Mouse (Mus musculus) MEL-GATA-1-ER (cell line): ENCODE data around the gene Npb.
"Not testable (repeated sequence)": the region's sequence is repeated elsewhere in the genome, so short reads cannot be mapped to it uniquely, and the experiment has no call there.

ENCODE experiments used
- DNase-seq: peaks from one replicate; pipeline ENCODE4 v3.0.0-alpha.2; 2012; ENCODE audit warnings: low read depth; ENCODE audit errors: extremely low read depth

Gene Npb

DNA sequence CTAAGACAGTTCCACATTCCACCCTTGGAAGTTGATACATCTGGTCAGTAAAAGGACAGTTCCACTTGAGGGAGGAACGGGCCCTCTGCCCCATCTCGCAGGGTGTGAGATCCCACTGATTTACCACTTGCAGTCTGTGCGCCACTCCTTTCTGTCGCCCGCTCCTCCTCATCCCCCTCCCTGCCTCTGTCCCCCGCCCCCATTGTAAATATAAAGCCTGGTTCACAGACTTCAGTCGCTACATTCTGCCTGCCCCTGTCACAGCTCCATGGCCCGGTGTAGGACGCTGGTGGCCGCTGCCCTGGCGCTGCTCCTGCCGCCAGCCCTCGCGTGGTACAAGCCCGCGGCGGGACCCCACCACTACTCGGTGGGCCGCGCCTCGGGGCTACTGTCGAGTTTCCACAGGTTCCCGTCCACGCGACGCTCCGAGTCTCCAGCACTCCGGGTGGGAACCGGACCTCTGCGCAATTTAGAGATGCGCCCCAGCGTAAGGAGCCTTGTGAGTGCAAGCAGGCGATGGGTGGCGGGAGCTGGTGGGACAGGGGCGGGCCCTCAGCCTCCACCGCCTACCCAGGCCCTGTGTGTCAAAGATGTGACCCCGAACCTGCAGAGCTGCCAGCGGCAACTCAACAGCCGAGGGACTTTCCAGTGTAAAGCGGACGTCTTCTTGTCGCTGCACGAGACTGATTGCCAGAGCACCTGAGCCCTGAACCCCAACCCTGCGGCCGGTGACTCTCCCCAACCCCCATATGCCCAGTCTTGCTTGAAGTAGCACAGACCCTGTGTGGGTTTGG, at the start of gene Npb:
Gene Npb (plus strand): TSS at position 237 of the 794 bp plus-strand sequence.
- no peak for DNase-seq

GRCm38 (mm10) chr11:120558843-120559242, 49.4 kb upstream of the Npb start:
- not testable (repeated sequence) for DNase-seq

- DNase-seq, result no peak
Measured at GRCm38 (mm10) chr11:120560952-120561728, 47.1 kb upstream of the Npb start.

GRCm38 (mm10) chr11:120562949-120563348, 45.3 kb upstream of the Npb start:
- DNase-seq, result no peak

DNA sequence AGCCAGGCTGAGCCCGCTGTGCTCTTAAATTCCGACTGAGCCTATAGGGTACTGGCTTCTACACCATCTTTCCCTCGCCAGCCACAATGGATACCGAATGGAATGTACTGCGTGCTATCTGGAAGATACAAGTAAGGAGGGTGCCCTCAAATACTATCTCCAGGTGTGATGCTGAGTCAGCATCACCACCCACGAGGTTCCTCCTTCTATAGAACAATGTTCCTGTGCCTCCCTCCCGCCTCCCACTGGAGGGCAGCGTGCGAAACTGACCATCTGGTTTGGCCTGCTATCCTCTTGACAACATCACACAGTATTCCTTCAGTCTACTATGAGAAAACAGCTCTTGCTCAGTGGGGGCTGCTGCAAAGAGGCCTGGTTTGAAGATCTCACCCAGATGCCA, 43.2 kb upstream of the Npb start:
- no peak for DNase-seq

- no peak for DNase-seq
Measured at GRCm38 (mm10) chr11:120568324-120568723, 40.0 kb upstream of the Npb start.

DNA sequence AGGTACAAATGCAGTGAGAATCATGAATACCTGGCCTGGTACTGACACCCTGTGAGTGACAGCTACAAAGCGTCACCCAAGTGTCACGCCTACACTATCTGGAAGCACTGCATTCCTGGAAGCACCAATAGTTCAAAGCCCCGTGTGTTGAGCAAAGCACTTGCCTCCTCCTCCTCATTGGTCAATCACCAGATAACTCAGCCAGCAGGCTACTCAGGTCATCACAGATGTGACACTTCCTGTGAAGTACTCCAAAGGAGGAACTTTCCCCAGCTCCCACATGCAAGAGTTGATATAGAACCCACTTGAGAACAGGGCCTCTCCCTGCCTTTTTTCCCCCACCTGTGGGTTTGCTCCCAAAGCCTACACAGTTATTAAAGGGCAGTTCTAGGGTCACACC, 37.2 kb upstream of the Npb start:
- DNase-seq, result peak; percentile 86

DNA sequence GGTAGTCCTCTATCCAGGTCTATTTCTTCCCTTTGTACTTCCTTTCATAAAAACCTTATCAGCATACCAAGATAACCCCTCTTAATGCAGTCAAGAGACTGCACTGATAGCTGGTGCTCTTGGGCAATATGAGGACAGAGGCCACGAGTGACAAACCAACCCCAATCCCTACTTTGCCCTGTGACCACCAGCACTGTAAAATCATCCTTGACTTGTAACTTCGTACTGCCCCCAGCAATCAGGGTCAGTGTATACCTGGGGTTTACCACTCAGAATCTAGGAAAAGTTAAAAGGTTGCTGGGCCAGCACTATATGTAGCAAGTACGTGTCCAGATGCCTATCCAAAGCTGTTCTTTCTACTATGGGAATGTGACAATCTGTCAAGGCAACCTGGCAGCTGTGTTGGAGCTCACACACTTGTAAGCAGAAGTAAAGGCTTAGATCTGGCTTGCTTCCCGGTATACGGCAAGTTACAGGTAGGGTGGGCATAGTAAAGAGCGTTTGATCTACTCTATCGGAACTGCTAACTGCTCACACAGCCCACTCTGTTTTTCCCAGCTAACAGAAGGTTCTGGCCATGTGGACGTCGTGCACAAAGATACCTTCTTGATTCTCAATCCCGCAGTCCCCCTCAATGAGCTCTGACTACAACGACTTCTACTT, 36.4 kb upstream of the Npb start:
- DNase-seq, result no peak

DNA sequence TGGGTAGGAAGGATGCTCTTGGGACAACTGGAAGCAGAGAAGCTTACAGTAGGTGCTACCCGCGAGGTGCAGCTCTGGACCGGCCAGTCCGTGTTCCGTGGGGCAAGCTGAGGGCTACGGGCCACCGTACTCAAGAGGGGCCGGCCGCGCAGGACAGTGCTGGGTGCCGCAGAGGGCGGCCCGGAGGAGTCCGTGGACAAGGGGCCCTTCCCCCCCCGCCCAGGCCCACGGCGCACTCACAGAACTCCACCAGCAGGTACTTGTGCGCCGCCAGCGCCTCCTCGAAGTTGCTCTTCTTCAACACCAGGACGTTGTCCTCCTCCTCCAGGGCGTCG, 35.9 kb upstream of the Npb start:
- no peak for DNase-seq

GRCm38 (mm10) chr11:120572752-120573584, 35.3 kb upstream of the Npb start, which contains the start of gene P4hb:
TSS of gene P4hb (minus strand) at chr11:120573253.
- DNase-seq, result peak; percentile 98

DNA sequence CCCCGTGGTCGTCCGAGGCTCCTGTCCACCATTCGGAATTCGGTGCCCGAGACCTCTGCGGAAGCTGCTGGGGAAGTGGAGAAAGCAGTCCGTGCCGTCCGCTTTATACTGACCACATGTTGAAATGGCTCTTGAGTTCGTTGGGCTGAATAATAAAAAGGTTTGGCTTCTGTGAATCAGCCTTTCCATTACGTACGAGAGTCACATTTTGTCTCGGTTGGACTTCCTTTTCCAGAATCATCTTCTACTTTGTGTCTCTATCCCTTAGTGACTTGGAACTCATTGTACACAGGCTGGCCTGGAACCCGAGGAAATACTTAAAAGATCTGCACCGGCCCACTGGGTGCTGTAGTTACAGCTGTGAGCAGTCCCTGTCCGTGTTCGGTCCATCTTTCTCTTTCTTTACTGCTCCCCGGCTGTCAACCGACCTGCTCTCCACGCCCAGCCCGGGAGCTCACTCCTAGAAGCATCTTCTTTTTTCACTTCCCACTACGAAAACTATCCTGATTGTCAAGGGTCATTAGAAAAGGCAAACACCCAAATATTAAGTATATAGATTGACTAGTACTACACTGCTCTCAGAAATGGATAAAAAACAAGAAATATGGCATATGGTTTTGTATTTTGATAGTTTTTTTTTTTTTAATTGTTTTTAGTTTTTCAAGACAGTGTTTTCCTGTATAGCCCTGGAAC, 34.5 kb upstream of the Npb start:
- DNase-seq, result no peak

DNA sequence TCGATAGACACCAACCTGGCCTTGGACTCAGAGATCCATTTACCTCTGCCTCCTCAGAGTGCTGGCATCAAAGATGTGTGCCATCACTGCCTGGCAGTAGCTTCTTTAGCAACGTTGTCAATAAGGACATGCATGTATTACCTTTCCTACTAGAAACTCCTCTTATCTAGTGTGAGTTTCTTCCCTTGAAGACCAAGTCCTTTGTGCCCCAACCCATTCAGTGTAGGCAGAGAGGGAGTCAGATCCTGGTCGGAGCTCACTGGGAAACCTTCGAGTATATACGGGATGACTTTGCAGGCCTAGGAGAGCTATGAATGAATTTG, 34.0 kb upstream of the Npb start:
- DNase-seq, result no peak

GRCm38 (mm10) chr11:120575046-120575445, 33.2 kb upstream of the Npb start:
- no peak for DNase-seq

DNA sequence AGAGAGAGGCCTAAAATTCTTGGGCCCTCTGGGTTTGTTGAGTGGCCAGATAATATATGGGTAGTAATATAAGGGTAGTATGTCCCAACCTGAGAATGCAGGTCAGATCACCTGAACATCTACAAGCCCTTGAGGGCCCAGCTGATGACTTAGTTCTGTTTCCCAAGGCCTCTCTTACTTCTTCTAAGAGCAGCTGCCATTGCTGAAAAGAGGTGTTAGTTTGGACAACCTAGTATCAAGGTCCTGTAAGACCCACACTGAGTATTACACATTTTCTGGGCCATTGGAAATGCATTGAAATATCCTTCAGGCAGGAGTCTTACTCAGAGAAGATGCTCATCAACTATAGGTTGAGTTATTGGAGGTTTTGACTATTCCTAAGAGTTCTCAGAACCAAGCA, 32.3 kb upstream of the Npb start:
- DNase-seq, result no peak

- no peak for DNase-seq
Measured at GRCm38 (mm10) chr11:120576365-120576981, 31.8 kb upstream of the Npb start.

DNA sequence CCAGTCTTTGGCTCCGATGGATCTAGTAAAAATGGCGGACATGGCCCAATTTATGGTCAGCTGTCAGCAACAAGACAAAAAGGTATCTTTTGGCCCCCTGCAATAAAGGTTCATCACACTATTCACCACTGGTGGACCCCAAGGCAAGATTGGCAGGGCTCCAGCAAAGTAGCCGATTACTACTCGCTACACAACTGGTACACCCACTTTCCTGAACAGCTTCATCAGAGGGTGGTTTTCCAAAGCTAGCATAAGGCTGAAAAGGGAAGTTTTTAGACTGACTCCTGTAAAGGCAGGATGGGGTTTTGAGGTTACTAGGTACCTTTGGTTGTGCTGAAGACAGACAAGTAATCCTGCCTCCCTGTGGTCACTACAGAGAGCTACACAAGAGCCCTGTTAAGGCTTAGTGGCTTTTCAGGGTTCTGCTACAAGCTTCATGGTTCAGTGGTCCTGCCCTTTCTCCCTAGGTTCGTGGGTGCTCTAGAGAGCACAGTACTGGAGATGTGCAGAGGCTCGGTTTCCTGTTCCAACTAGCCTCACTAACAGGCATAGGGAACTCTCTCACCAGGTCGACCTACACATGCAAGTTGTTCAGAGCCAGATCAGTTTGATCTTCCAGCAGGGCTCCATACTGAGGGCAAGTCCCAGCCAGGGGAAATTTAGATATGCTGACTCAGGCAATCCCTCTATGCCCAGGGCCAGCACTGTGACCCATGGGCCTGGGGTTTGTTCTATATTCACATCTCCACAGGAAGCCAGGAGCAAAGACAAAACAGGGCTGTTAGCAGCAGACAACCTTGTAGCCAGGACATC, 30.9 kb upstream of the Npb start:
- no peak for DNase-seq

- no peak for DNase-seq
Measured at GRCm38 (mm10) chr11:120578024-120578693, 30.1 kb upstream of the Npb start.

GRCm38 (mm10) chr11:120578694-120579243, 29.5 kb upstream of the Npb start:
- DNase-seq, result no peak
